Mouse (Mus musculus) neural tube, embryonic 15.5 days (tissue): ENCODE results near the gene Olfr231. TPM values are rescaled to one million over a fixed set of nuclear protein-coding genes. Genes with fewer than 3 reads are reported as not detected.

ENCODE experiments used
- ATAC-seq: fragments of 200-750 bp; cut with Nextera tagmentation; 2 replicates; pipeline ENCODE4 v1.8.0; 2017; ENCODE audit warnings: mild to moderate bottlenecking, moderate TSS enrichment, moderate library complexity; ENCODE audit not compliant: low FRiP score
- H3K27ac ChIP-seq: fragments of 300-500 bp; sonication (generic); replicated peaks from 2 replicates; pipeline ENCODE4 v1.5.1; 2015; ENCODE audit warnings: mild to moderate bottlenecking, inconsistent platforms
- H3K27me3 ChIP-seq: fragments of 300-500 bp; sonication (generic); replicated peaks from 2 replicates; pipeline ENCODE4 v1.6.1; 2015; ENCODE audit warnings: inconsistent platforms
- H3K36me3 ChIP-seq: fragments of 300-500 bp; sonication (generic); 2 replicates; pipeline ENCODE4 v1.6.1; 2015; ENCODE audit warnings: inconsistent platforms
- H3K4me1 ChIP-seq: fragments of 300-500 bp; sonication (generic); 2 replicates; pipeline ENCODE4 v1.6.1; 2015; ENCODE audit warnings: inconsistent platforms
- H3K4me2 ChIP-seq: fragments of 300-500 bp; sonication (generic); 2 replicates; pipeline ENCODE4 v1.6.1; 2015; ENCODE audit warnings: inconsistent platforms, mild to moderate bottlenecking, moderate library complexity
- H3K4me3 ChIP-seq: fragments of 300-500 bp; sonication (generic); replicated peaks from 2 replicates; pipeline ENCODE4 v1.5.1; 2015; ENCODE audit warnings: mild to moderate bottlenecking, inconsistent platforms
- H3K9ac ChIP-seq: fragments of 300-500 bp; sonication (generic); replicated peaks from 2 replicates; pipeline ENCODE4 v1.6.1; 2015; ENCODE audit warnings: mild to moderate bottlenecking, inconsistent platforms
- H3K9me3 ChIP-seq: fragments of 300-500 bp; sonication (generic); replicated peaks from 2 replicates; pipeline ENCODE4 v1.6.1; 2016; ENCODE audit warnings: inconsistent platforms
- WGBS: fragments of 180-500 bp; shearing (Covaris S2); methylation state at CpG from one replicate; pipeline ENCODE4 v1.1.7; 2015; ENCODE audit warnings: mixed read lengths; 5-methylcytosine and 5-hydroxymethylcytosine counted together
- polyA plus RNA-seq: library from polyadenylated mRNA; unstranded; fragments of >200 nt; fragmentation: Nextera tagmentation; extraction: Ambion mirVana; gene quantifications from 2 replicates; pipeline ENCODE4 v1.2.1, GENCODE M21; 2015

Gene Olfr231
- polyA plus RNA-seq = not detected in 2 replicates

- Histone ChIP-seq H3K4me1 (no peaks in the 10 kb centered on the region), H3K27me3 (no peaks in the 10 kb centered on the region), H3K4me2 (no peak within 1 kb of the TSS), H3K9ac (no peak within 1 kb of the TSS), H3K9me3 (no peaks in the 10 kb centered on the region), H3K4me3 (no peak within 1 kb of the TSS), H3K27ac (no peak within 1 kb of the TSS), H3K36me3 (no peaks in the 10 kb centered on the region)
- ATAC-seq = no peak
- 54% methylated on average over 2 of the region's 2 CpGs for WGBS
Observed at GRCm38 (mm10) chr1:174121062-174121461, at the start of gene Olfr231. Gene Olfr231 (minus strand): TSS chr1:174121162.

GRCm38 (mm10) chr1:174169024-174169423, 48.1 kb upstream of the Olfr231 start:
- H3K4me1 ChIP-seq = no peaks in the 10 kb centered on the region
- no peaks in the 10 kb centered on the region for H3K36me3 ChIP-seq
- no peak overlapping the region for H3K4me3 ChIP-seq
- H3K9me3 ChIP-seq = no peaks in the 10 kb centered on the region
- no peak for ATAC-seq
- no peak overlapping the region for H3K9ac ChIP-seq
- H3K4me2 ChIP-seq = no peak overlapping the region
- no peak overlapping the region for H3K27ac ChIP-seq
- no peaks in the 10 kb centered on the region for H3K27me3 ChIP-seq

GRCm38 (mm10) chr1:174159095-174159494, 38.1 kb upstream of the Olfr231 start:
- H3K36me3 ChIP-seq = no peaks in the 10 kb centered on the region
- no peaks in the 10 kb centered on the region for H3K4me1 ChIP-seq
- no peak overlapping the region for H3K4me2 ChIP-seq
- ATAC-seq = no peak
- H3K9me3 ChIP-seq = no peaks in the 10 kb centered on the region
- no peak overlapping the region for H3K4me3 ChIP-seq
- H3K27ac ChIP-seq = no peak overlapping the region
- WGBS = 90% methylated on average over 10 of the region's 10 CpGs
- H3K9ac ChIP-seq = no peak overlapping the region
- H3K27me3 ChIP-seq = no peaks in the 10 kb centered on the region

- no peaks in the 10 kb centered on the region for H3K36me3 ChIP-seq
- H3K9me3 ChIP-seq = no peaks in the 10 kb centered on the region
- no peak overlapping the region for H3K27ac ChIP-seq
- H3K4me1 ChIP-seq = no peaks in the 10 kb centered on the region
- 85% methylated on average over 1 of the region's 1 CpGs for WGBS
- no peak for ATAC-seq
- H3K27me3 ChIP-seq = no peaks in the 10 kb centered on the region
- H3K9ac ChIP-seq = no peak overlapping the region
- no peak overlapping the region for H3K4me2 ChIP-seq
- H3K4me3 ChIP-seq = no peak overlapping the region
Observed at GRCm38 (mm10) chr1:174158512-174158911, 37.5 kb upstream of the Olfr231 start.

- ATAC-seq = no peak
- no peaks in the 10 kb centered on the region for H3K36me3 ChIP-seq
- H3K9me3 ChIP-seq = no peaks in the 10 kb centered on the region
- H3K4me2 ChIP-seq = no peak overlapping the region
- H3K4me3 ChIP-seq = no peak overlapping the region
- H3K4me1 ChIP-seq = no peaks in the 10 kb centered on the region
- H3K27me3 ChIP-seq = no peaks in the 10 kb centered on the region
- H3K27ac ChIP-seq = no peak overlapping the region
- WGBS = 96% methylated on average over 3 of the region's 3 CpGs
- H3K9ac ChIP-seq = no peak overlapping the region
Observed at GRCm38 (mm10) chr1:174157622-174158021, 36.7 kb upstream of the Olfr231 start.

- Histone ChIP-seq H3K27ac (no peak within 1 kb of the TSS), H3K36me3 (no peaks in the 10 kb centered on the region), H3K4me2 (no peak within 1 kb of the TSS), H3K27me3 (no peaks in the 10 kb centered on the region), H3K9me3 (no peaks in the 10 kb centered on the region), H3K4me1 (no peaks in the 10 kb centered on the region), H3K9ac (no peak within 1 kb of the TSS), H3K4me3 (no peak within 1 kb of the TSS)
- WGBS = 92% methylated on average over 1 of the region's 1 CpGs
- no peak for ATAC-seq
Observed at GRCm38 (mm10) chr1:174155333-174155732, 34.4 kb upstream of the Olfr231 start, which contains the start of gene Olfr420. Gene Olfr420 (plus strand): TSS chr1:174155633.

GRCm38 (mm10) chr1:174149289-174149688, 28.3 kb upstream of the Olfr231 start:
- no peak overlapping the region for H3K27ac ChIP-seq
- WGBS = 92% methylated on average over 2 of the region's 2 CpGs
- no peak for ATAC-seq
- H3K4me3 ChIP-seq = no peak overlapping the region
- no peaks in the 10 kb centered on the region for H3K4me1 ChIP-seq
- H3K9ac ChIP-seq = no peak overlapping the region
- H3K36me3 ChIP-seq = no peaks in the 10 kb centered on the region
- no peak overlapping the region for H3K4me2 ChIP-seq
- H3K27me3 ChIP-seq = no peaks in the 10 kb centered on the region
- no peaks in the 10 kb centered on the region for H3K9me3 ChIP-seq

- Histone ChIP-seq H3K9me3 (no peaks in the 10 kb centered on the region), H3K4me1 (no peaks in the 10 kb centered on the region), H3K4me3 (no peak overlapping the region), H3K4me2 (no peak overlapping the region), H3K27ac (no peak overlapping the region), H3K27me3 (no peaks in the 10 kb centered on the region), H3K9ac (no peak overlapping the region), H3K36me3 (no peaks in the 10 kb centered on the region)
- WGBS = 75% methylated on average over 1 of the region's 1 CpGs
- no peak for ATAC-seq
Observed at GRCm38 (mm10) chr1:174146696-174147095, 25.7 kb upstream of the Olfr231 start.

- 81% methylated on average over 2 of the region's 2 CpGs for WGBS
- no peak for ATAC-seq
Observed at GRCm38 (mm10) chr1:174141384-174141783, 20.4 kb upstream of the Olfr231 start.

GRCm38 (mm10) chr1:174131999-174132398, 11.0 kb upstream of the Olfr231 start:
- Histone ChIP-seq H3K9me3 (no peaks in the 10 kb centered on the region), H3K9ac (no peak overlapping the region), H3K4me1 (no peaks in the 10 kb centered on the region), H3K4me2 (no peak overlapping the region), H3K27ac (no peak overlapping the region), H3K4me3 (no peak overlapping the region), H3K36me3 (no peaks in the 10 kb centered on the region), H3K27me3 (no peaks in the 10 kb centered on the region)
- 76% methylated on average over 3 of the region's 3 CpGs for WGBS
- no peak for ATAC-seq

More at GRCm38 (mm10) chr1:174141384-174141783, 20.4 kb upstream of the Olfr231 start:
- H3K27ac ChIP-seq = no peak overlapping the region
- H3K27me3 ChIP-seq = no peaks in the 10 kb centered on the region
- no peak overlapping the region for H3K4me2 ChIP-seq
- no peaks in the 10 kb centered on the region for H3K4me1 ChIP-seq
- no peak overlapping the region for H3K9ac ChIP-seq
- no peak overlapping the region for H3K4me3 ChIP-seq
- H3K36me3 ChIP-seq = no peaks in the 10 kb centered on the region
- H3K9me3 ChIP-seq = no peaks in the 10 kb centered on the region

GRCm38 (mm10) chr1:174131217-174131616, 10.3 kb upstream of the Olfr231 start, which contains the start of gene Olfr424:
Gene Olfr424 (plus strand): TSS chr1:174131517.
- WGBS = 89% methylated on average over 3 of the region's 3 CpGs
- H3K9ac ChIP-seq = no peak within 1 kb of the TSS
- H3K4me3 ChIP-seq = no peak within 1 kb of the TSS
- no peaks in the 10 kb centered on the region for H3K36me3 ChIP-seq
- no peak within 1 kb of the TSS for H3K27ac ChIP-seq
- H3K9me3 ChIP-seq = no peaks in the 10 kb centered on the region
- H3K4me2 ChIP-seq = no peak within 1 kb of the TSS
- no peaks in the 10 kb centered on the region for H3K27me3 ChIP-seq
- no peak for ATAC-seq
- H3K4me1 ChIP-seq = no peaks in the 10 kb centered on the region

- Histone ChIP-seq H3K9me3 (no peaks in the 10 kb centered on the region), H3K4me1 (no peaks in the 10 kb centered on the region), H3K27me3 (no peaks in the 10 kb centered on the region), H3K9ac (no peak overlapping the region), H3K36me3 (no peaks in the 10 kb centered on the region), H3K27ac (no peak overlapping the region), H3K4me2 (no peak overlapping the region), H3K4me3 (no peak overlapping the region)
- no peak for ATAC-seq
- 66% methylated on average over 2 of the region's 2 CpGs for WGBS
Observed at GRCm38 (mm10) chr1:174103735-174104134, 17.2 kb downstream of the Olfr231 start.

GRCm38 (mm10) chr1:174096591-174096990, 24.4 kb downstream of the Olfr231 start, which contains the start of gene Olfr427:
Gene Olfr427 (plus strand): TSS chr1:174096891.
- no peaks in the 10 kb centered on the region for H3K36me3 ChIP-seq
- no peak for ATAC-seq
- no peak within 1 kb of the TSS for H3K4me3 ChIP-seq
- no peak within 1 kb of the TSS for H3K27ac ChIP-seq
- H3K9me3 ChIP-seq = no peaks in the 10 kb centered on the region
- WGBS = 98% methylated on average over 1 of the region's 1 CpGs
- H3K4me2 ChIP-seq = no peak within 1 kb of the TSS
- no peak within 1 kb of the TSS for H3K9ac ChIP-seq
- no peaks in the 10 kb centered on the region for H3K27me3 ChIP-seq
- no peaks in the 10 kb centered on the region for H3K4me1 ChIP-seq
